31 mouse cellular contexts compared by ENCODE assay signal in the genomic region with DNA sequence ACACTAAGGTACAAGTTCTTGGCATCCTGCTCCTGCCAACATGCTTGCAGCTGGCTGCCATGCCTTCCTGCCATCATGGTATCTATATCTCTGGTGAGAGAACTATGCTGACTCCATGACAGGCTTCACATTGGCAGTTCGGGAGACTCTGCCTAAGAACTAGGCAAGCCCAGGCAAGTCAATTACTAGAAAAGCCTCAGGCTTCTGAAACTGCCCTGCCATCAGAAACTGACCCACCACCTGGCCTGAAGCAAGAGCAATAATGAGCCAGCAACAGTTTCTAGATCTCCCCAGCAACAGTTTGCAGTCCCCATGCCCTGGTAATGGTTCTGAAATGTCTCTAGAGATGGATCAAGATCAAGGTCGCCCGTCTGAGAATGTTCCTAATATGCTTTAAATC.
"Had no signal": no experiment of that assay in that cellular context is flagged by ENCODE, and none has a peak within 500 bp of the region (broad histone marks: within the 10 kb centered on the region; RNA-seq: fewer than 3 reads in every experiment).

No protein-coding gene starts in this region.

- H3K36me3 ChIP-seq: limb, embryonic 10.5 days; limb, embryonic 12.5 days; limb, embryonic 13.5 days; limb, embryonic 15.5 days; liver, embryonic 12.5 days; liver, embryonic 13.5 days; liver, embryonic 15.5 days; lung, embryonic 15.5 days; midbrain, embryonic 10.5 days; midbrain, embryonic 12.5 days; midbrain, embryonic 13.5 days; midbrain, embryonic 15.5 days had no signal

- DNase-seq: left cerebral cortex, postnatal 4 days; liver; liver, embryonic 13.5 days; liver, postnatal 0 days; lung, adult 18-20 months; lung, adult 2 months; lung, embryonic 14.5 days; lung, postnatal 10 days; lung, postnatal 14 days; lung, postnatal 36 days; lung, postnatal 4 days; midbrain, embryonic 14.5 days had no signal

- H3K4me2 ChIP-seq: limb, embryonic 12.5 days; limb, embryonic 13.5 days; limb, embryonic 15.5 days; liver, embryonic 11.5 days; liver, embryonic 12.5 days; liver, embryonic 13.5 days; liver, embryonic 15.5 days; lung, embryonic 14.5 days; lung, embryonic 15.5 days; midbrain, embryonic 11.5 days; midbrain, embryonic 12.5 days; midbrain, embryonic 13.5 days; midbrain, embryonic 15.5 days had no signal

- H3K4me1 ChIP-seq: limb, embryonic 10.5 days; limb, embryonic 12.5 days; limb, embryonic 13.5 days; limb, embryonic 15.5 days; liver, embryonic 12.5 days; liver, embryonic 13.5 days; liver, embryonic 15.5 days; lung, embryonic 15.5 days; megakaryocyte, embryonic 14.5 days; midbrain, embryonic 10.5 days; midbrain, embryonic 12.5 days; midbrain, embryonic 13.5 days; midbrain, embryonic 15.5 days had no signal

- H3K4me3 ChIP-seq: limb, embryonic 10.5 days; limb, embryonic 12.5 days; limb, embryonic 13.5 days; limb, embryonic 15.5 days; liver, embryonic 12.5 days; liver, embryonic 13.5 days; liver, embryonic 15.5 days; lung, embryonic 15.5 days; megakaryocyte, embryonic 14.5 days; midbrain, embryonic 10.5 days; midbrain, embryonic 12.5 days; midbrain, embryonic 13.5 days; midbrain, embryonic 15.5 days; myocyte had no signal

- H3K9ac ChIP-seq: limb, embryonic 12.5 days; limb, embryonic 13.5 days; limb, embryonic 15.5 days; liver, embryonic 12.5 days; liver, embryonic 13.5 days; liver, embryonic 14.5 days; liver, embryonic 15.5 days; liver, postnatal 0 days; lung, embryonic 14.5 days; lung, embryonic 15.5 days; midbrain, embryonic 12.5 days; midbrain, embryonic 13.5 days; midbrain, embryonic 15.5 days had no signal

- ATAC-seq: liver, embryonic 12.5 days; liver, postnatal 0 days; lung, postnatal 0 days; midbrain, embryonic 13.5 days; midbrain, embryonic 15.5 days; midbrain, embryonic 16.5 days had no signal

- H3K27me3 ChIP-seq: limb, embryonic 12.5 days; limb, embryonic 13.5 days; limb, embryonic 15.5 days; liver, embryonic 12.5 days; liver, embryonic 13.5 days; liver, embryonic 15.5 days; lung, embryonic 15.5 days; megakaryocyte, embryonic 14.5 days; midbrain, embryonic 12.5 days; midbrain, embryonic 13.5 days; midbrain, embryonic 15.5 days had no signal

- H3K27ac ChIP-seq: limb, embryonic 10.5 days; limb, embryonic 12.5 days; limb, embryonic 13.5 days; limb, embryonic 15.5 days; liver, embryonic 12.5 days; liver, embryonic 13.5 days; liver, embryonic 14.5 days; liver, embryonic 15.5 days; lung, embryonic 15.5 days; macrophage; midbrain, embryonic 10.5 days; midbrain, embryonic 12.5 days; midbrain, embryonic 13.5 days; midbrain, embryonic 15.5 days had no signal

- H3K9me3 ChIP-seq: limb, embryonic 10.5 days; limb, embryonic 12.5 days; limb, embryonic 13.5 days; limb, embryonic 15.5 days; liver, embryonic 12.5 days; liver, embryonic 13.5 days; liver, embryonic 15.5 days; lung, embryonic 15.5 days; midbrain, embryonic 10.5 days; midbrain, embryonic 12.5 days; midbrain, embryonic 13.5 days; midbrain, embryonic 15.5 days had no signal
